Comparison of ENCODE assay signal across 10 mouse cellular contexts in genomic region chr13:101439041-101439440, GRCm38 (mm10).
DNase-seq lines count a peak whose midpoint lies in the region; ATAC-seq lines count a peak whose summit lies in the region.
"Had no signal": no experiment of that assay in that cellular context is flagged by ENCODE, and none has a peak within 500 bp of the region (broad histone marks: within the 10 kb centered on the region; RNA-seq: fewer than 3 reads in every experiment).

No protein-coding gene starts in this region.

- ATAC-seq in hindbrain, embryonic 16.5 days = peak; percentile 61; the same call in 1 of the 2 replicates
- ATAC-seq in hindbrain, embryonic 13.5 days (ENCODE audit: low FRiP score) = no peak
- ATAC-seq in megakaryocyte progenitor cell, adult 5-6 weeks (replicated peaks; ENCODE audit: poor library complexity) = no peak
- ATAC-seq: lung, postnatal 0 days had no signal

- H3K4me2 ChIP-seq in hindbrain, embryonic 16.5 days (ENCODE audit: low read length) = no peak overlapping the region
- H3K4me2 ChIP-seq in hindbrain, embryonic 13.5 days = no peak overlapping the region
- H3K4me2 ChIP-seq: limb, embryonic 12.5 days had no signal

- H3K9me3 ChIP-seq in hindbrain, embryonic 16.5 days (ENCODE audit: control insufficient read depth, low read length) = no peaks in the 10 kb centered on the region
- no peaks in the 10 kb centered on the region for H3K9me3 ChIP-seq in hindbrain, embryonic 13.5 days
- H3K9me3 ChIP-seq in embryonic facial prominence, embryonic 10.5 days = no peaks in the 10 kb centered on the region
- H3K9me3 ChIP-seq: limb, embryonic 12.5 days had no signal

- no peak overlapping the region for H3K9ac ChIP-seq in hindbrain, embryonic 16.5 days (ENCODE audit: low read depth, low read length)
- no peak overlapping the region for H3K9ac ChIP-seq in hindbrain, embryonic 13.5 days
- H3K9ac ChIP-seq: limb, embryonic 12.5 days had no signal

- H3K4me3 ChIP-seq in hindbrain, embryonic 16.5 days (ENCODE audit: low read length) = no peak overlapping the region
- H3K4me3 ChIP-seq in hindbrain, embryonic 13.5 days = no peak overlapping the region
- no peak overlapping the region for H3K4me3 ChIP-seq in embryonic facial prominence, embryonic 10.5 days
- H3K4me3 ChIP-seq: limb, embryonic 12.5 days had no signal

- H3K27me3 ChIP-seq in hindbrain, embryonic 16.5 days (replicated peaks; ENCODE audit: control insufficient read depth, insufficient read depth, low read length) = no peaks in the 10 kb centered on the region
- no peaks in the 10 kb centered on the region for H3K27me3 ChIP-seq in hindbrain, embryonic 13.5 days
- H3K27me3 ChIP-seq in embryonic facial prominence, embryonic 10.5 days (replicated peaks; ENCODE audit: low read depth, poor library complexity, severe bottlenecking) = peaks cover 4% of the 10 kb centered on the region

- H3K36me3 ChIP-seq in hindbrain, embryonic 16.5 days (ENCODE audit: control insufficient read depth, insufficient read depth, low read length) = no peaks in the 10 kb centered on the region
- no peaks in the 10 kb centered on the region for H3K36me3 ChIP-seq in hindbrain, embryonic 13.5 days
- no peaks in the 10 kb centered on the region for H3K36me3 ChIP-seq in embryonic facial prominence, embryonic 10.5 days (replicated peaks)
- H3K36me3 ChIP-seq: limb, embryonic 12.5 days had no signal

- H3K4me1 ChIP-seq in hindbrain, embryonic 16.5 days (ENCODE audit: control insufficient read depth, insufficient read depth, low read depth, low read length) = peaks cover 2% of the 10 kb centered on the region; the same call in 1 of the 2 replicates
- H3K4me1 ChIP-seq in hindbrain, embryonic 13.5 days (replicated peaks) = peaks cover 15% of the 10 kb centered on the region; the same call in 1 of the 2 replicates
- H3K4me1 ChIP-seq in embryonic facial prominence, embryonic 10.5 days = peaks cover 14% of the 10 kb centered on the region
- H3K4me1 ChIP-seq: limb, embryonic 12.5 days had no signal

- H3K27ac ChIP-seq in hindbrain, embryonic 16.5 days (ENCODE audit: low read depth, low read length) = no peak overlapping the region
- no peak overlapping the region for H3K27ac ChIP-seq in hindbrain, embryonic 13.5 days
- peak overlapping the region; percentile 48; the same call in 1 of the 2 replicates for H3K27ac ChIP-seq in embryonic facial prominence, embryonic 10.5 days (replicated peaks)
- H3K27ac ChIP-seq: limb, embryonic 12.5 days had no signal

- peak; percentile 8 for DNase-seq in right cerebral cortex, postnatal 14 days
- DNase-seq in right cerebral cortex, postnatal 36 days (ENCODE audit: low spot score in 2 of 2) = no peak
- DNase-seq in embryonic facial prominence, embryonic 10.5 days (ENCODE audit: low spot score) = peak; percentile 44
- peak; percentile 53 for DNase-seq in testis, postnatal 10 days (ENCODE audit: low spot score)
- no peak for DNase-seq in thymus, adult 18-20 months

- WGBS in hindbrain, embryonic 16.5 days = 20% methylated on average over 6 of the region's 6 CpGs
- 12% methylated on average over 6 of the region's 6 CpGs for WGBS in hindbrain, embryonic 13.5 days
- WGBS in embryonic facial prominence, embryonic 10.5 days = 16% methylated on average over 6 of the region's 6 CpGs

Comparison
In these comparisons a context has a peak if more than half of its experiments do, and no peak if none do; other contexts are left out.
1. DNase-seq: peak in right cerebral cortex, postnatal 14 days (single experiment), embryonic facial prominence, embryonic 10.5 days (single experiment) and testis, postnatal 10 days (single experiment); none in right cerebral cortex, postnatal 36 days (0 of 2) and thymus, adult 18-20 months (0 of 2).